Mouse (Mus musculus) left cerebral cortex, adult 2 months (tissue): Measurements from ENCODE around the gene Rcan2. TPM values are rescaled to one million over a fixed set of nuclear protein-coding genes. Genes with fewer than 3 reads are reported as not detected.
A peak's percentile ranks its signal among the peaks of the same experiment; 100 is the strongest.

Source experiments
- DNase-seq, 2 experiments: peaks; one replicate each; pipeline ENCODE4 v3.0.0; 2021 to 2022; ENCODE audit warnings: low spot score in 2 of 2, mixed read lengths in 1 of 2; ENCODE audit errors: extremely low spot score in 1 of 2
- H3K27ac ChIP-seq: fragments of 200-600 bp; 2 replicates; pipeline ENCODE4 v1.8.1; 2022
- H3K4me3 ChIP-seq: fragments of 200-600 bp; 2 replicates; pipeline ENCODE4 v1.8.1; 2022
- CTCF ChIP-seq: fragments of 200-600 bp; IDR thresholded peaks from 2 replicates; pipeline ENCODE4 v1.8.1; 2022; ENCODE audit warnings: antibody characterized with exemption, mild to moderate bottlenecking, moderate library complexity
- intact Hi-C: fragments of 180-260 bp; cut with DNase I; formaldehyde crosslinking; loops from one replicate; pipeline ENCODE4 v1.15.1; 2025
- total RNA-seq, 2 experiments: library from RNA; stranded (reverse); gene quantifications; 2 replicates each; pipeline ENCODE4 v1.2.3; 2021

The Rcan2 gene
- total RNA-seq, 2 experiments from 2014 or later: 176 to 182 TPM

- H3K27ac ChIP-seq: no peak overlapping the region
- no peak overlapping the region for H3K4me3 ChIP-seq
- intact Hi-C loops: no loop called here
- DNase-seq: no peak
- TF ChIP-seq CTCF: no peak
Measured at GRCm38 (mm10) chr17:44061289-44061890, 260.2 kb downstream of the Rcan2 start.

GRCm38 (mm10) chr17:44068876-44069275 is 267.7 kb downstream of the Rcan2 start:
- no peak for TF ChIP-seq CTCF
- Histone ChIP-seq H3K27ac (no peak overlapping the region), H3K4me3 (no peak overlapping the region)
- intact Hi-C loops: no loop called here
- DNase-seq: no peak

- no peak overlapping the region for H3K27ac ChIP-seq
- intact Hi-C loops: no loop called here
- H3K4me3 ChIP-seq: no peak overlapping the region
- no peak for TF ChIP-seq CTCF
- no peak for DNase-seq
Measured at GRCm38 (mm10) chr17:44071680-44072079, 270.5 kb downstream of the Rcan2 start.

- H3K27ac ChIP-seq: no peak overlapping the region; the same call in 1 of the 2 replicates
- no peak overlapping the region for H3K4me3 ChIP-seq
- no peak for DNase-seq
- no peak for TF ChIP-seq CTCF
- intact Hi-C loops: loop anchor here (5.0 kb wide), 1 partner anchor 182 kb away; no protein-coding TSS in a partner anchor
Measured at GRCm38 (mm10) chr17:44075601-44076000, 274.4 kb downstream of the Rcan2 start.

DNA sequence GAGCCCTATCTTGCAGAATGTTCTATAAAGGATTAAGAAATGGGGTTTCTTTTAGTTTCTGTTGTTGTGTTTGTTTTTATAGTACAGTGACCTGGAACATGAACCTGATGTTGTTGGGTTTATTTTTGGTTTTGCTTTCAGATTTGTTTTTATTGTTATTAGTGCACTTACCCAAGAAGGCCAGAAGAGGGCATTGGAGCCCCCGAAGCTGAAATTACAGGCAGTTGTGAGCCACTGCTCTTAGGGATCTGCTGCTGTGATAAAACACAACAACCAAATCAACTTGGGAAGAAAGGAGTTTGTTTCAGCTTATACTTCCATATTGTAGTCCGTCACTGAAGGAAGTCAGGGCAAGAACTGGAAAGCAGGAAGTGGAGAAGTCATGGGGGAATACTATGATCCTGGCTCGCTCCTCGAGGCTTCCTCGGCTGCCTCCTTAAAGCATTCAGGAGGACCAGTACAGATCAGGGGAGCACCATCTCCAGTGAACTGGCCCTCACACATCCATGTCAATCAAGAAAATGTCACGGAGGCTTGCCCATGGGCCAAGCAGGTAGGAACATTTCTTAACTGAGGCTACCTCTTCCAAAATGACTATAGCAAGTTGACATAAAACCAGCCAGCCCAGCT is 275.0 kb downstream of the Rcan2 start:
- Histone ChIP-seq H3K27ac (no peak overlapping the region; the same call in 1 of the 2 replicates), H3K4me3 (no peak overlapping the region)
- TF ChIP-seq CTCF: peak; percentile 76
- intact Hi-C loops: loop anchor here (1.0 to 5.0 kb wide), 2 partner anchors 54 to 181 kb away; no protein-coding TSS in a partner anchor
- no peak for DNase-seq

DNA sequence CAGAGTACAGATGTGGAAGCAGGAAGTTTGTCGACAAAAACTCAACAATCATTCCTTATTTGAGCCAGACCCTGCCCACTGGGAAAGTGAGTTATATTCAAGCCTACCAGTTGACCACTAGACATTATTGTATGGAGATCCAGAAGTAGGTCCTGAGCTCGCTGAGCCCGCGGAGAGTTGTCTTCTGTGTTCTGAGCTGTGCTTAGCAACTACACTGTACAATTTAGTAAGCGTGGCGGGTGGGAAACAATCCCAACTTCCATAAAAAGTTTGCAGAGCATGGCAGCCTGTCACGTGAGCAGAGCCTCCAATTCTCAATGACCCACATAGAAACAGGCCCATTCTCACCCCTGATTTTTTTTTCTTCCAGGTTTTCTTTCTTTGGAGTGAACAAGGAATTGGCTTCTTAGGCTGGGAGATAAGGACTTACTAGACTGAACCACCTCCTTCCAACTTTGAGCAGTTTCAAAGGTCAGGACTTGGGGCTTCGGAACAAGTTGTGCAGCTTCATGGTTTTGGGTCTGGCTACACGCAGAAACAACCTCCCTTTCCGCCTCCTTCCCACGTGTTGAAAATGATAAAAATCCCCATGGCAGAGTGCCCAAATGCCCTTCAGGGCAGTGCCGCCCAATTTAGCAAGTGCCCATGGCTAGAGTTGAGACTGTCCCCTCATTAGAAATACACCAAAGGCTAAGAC is 276.1 kb downstream of the Rcan2 start:
- Histone ChIP-seq H3K27ac (no peak overlapping the region), H3K4me3 (no peak overlapping the region)
- intact Hi-C loops: loop anchor here (5.0 kb wide), 1 partner anchor 180 kb away; no protein-coding TSS in a partner anchor
- DNase-seq: no peak
- no peak for TF ChIP-seq CTCF

GRCm38 (mm10) chr17:44077843-44078160 is 276.7 kb downstream of the Rcan2 start:
- TF ChIP-seq CTCF: no peak
- intact Hi-C loops: loop anchor here (2.0 to 5.0 kb wide), 2 partner anchors 27 to 179 kb away; partner anchors contain the start of gene Enpp4
- no peak for DNase-seq

DNA sequence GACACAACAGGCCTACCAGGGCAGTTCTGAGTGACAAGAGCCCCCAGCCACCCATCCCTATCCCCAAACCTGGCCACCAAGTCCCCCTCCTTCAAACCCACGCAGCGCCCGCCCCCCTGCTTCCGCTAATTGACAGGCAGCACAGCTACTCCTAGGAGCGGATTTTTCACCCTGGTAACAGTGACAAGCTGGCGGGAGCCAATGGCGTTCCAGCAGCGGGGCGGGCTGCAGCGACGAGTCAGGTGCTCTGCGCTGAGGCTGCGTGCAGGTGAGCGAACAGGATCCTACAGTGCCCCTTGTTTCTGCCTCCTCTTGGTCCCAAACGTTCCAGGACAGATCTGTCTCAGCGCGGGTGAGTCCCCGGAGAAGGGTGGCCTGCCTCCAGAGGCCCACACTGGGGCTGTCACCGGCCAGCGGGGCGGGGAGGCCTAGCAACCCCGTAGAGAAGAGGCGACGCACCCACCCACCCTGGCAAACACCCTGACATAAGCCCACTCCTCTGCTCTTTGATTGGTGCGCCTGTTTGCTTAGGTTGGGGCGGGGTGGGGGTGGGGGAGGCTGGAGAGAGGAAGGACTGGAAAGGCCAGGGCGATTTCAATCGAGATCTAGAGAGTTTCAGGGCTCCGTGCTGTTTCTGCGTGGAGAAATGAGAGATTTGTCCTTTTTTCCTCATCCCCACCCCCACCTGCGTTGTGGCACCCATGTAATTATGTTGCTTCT is 277.6 kb downstream of the Rcan2 start, which contains the start of gene Enpp5:
Gene Enpp5 (plus strand): TSS at position 183 of the 720 bp plus-strand sequence.
- peak within 1 kb of the TSS; percentile 93 for H3K4me3 ChIP-seq
- peak; percentile 91 for DNase-seq
- TF ChIP-seq CTCF: no peak
- intact Hi-C loops: loop anchor here (2.0 to 5.0 kb wide), 2 partner anchors 26 to 179 kb away; partner anchors contain the start of gene Enpp4
- H3K27ac ChIP-seq: peak within 1 kb of the TSS; percentile 95

More at GRCm38 (mm10) chr17:44077843-44078160, 276.7 kb downstream of the Rcan2 start:
- Histone ChIP-seq H3K4me3 (no peak overlapping the region), H3K27ac (no peak overlapping the region)

- no peak for DNase-seq
- no peak overlapping the region for H3K4me3 ChIP-seq
- no peak overlapping the region for H3K27ac ChIP-seq
- no peak for TF ChIP-seq CTCF
- intact Hi-C loops: no loop called here
Measured at GRCm38 (mm10) chr17:44083156-44083555, 282.0 kb downstream of the Rcan2 start.

DNA sequence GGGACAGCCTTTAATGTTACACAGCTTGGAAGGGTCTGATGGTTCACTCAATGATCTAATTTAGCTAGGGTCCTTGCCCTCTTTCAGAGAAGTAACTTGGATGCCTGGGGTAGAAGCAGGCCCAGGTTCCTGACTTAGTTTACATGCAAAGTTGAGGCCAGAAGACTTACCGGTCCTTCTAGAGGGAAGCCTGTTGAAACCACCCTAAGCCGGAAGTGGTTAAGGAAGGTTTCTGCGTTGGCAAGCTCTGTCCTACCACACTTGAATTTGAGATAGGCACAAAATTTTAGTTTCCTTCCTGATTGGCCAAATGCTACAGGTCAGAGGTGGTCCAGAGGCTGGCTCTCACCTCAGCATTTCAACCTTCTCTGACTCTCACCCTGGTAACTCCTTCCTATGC is 287.1 kb downstream of the Rcan2 start:
- TF ChIP-seq CTCF: no peak
- no peak for DNase-seq
- intact Hi-C loops: no loop called here
- no peak overlapping the region for H3K4me3 ChIP-seq
- H3K27ac ChIP-seq: no peak overlapping the region

Other genes with a start within 250 kb of the Rcan2 start
- gene Pla2g7, start 233.3 kb upstream of the Rcan2 start, total RNA-seq: 10 to 100 TPM; 80.9 to 84.9 TPM
- gene Tdrd6, start 171.1 kb upstream of the Rcan2 start, total RNA-seq: under 1 TPM; 0.48 to 0.94 TPM
- 10 to 100 TPM; 47.9 to 51.3 TPM for gene Slc25a27, start 134.1 kb upstream of the Rcan2 start, total RNA-seq
- 1 to 10 TPM; 2.0 to 3.6 TPM for gene Cyp39a1, start 133.9 kb upstream of the Rcan2 start, total RNA-seq